Mouse (Mus musculus): Measurements from ENCODE around the gene Prom1. TPM values are rescaled to one million over a fixed set of nuclear protein-coding genes. Genes with fewer than 3 reads are reported as not detected.
A peak's percentile ranks its signal among the peaks of the same experiment; 100 is the strongest.

Prom1 gene
- polyA plus RNA-seq, 1 experiment, result 23.0 TPM

DNA sequence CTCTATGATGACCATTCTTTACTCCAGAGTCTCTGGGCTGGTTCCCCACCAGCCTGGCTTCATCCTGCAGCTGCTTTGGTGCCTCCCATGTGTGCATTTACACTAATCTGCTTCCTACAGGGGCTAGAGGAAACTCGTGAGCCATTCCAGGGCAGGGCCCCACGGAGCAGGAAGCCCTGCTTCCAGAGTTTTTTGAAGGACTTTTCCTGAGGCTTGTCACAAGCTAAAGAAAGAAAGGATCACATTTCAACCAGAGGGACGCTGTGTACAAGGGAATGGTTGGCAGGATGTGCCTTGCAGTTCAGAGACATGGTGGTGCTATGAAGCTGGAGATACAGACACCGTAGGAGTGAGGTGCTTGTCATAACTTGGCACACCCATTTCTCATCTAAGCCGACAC, 14.8 kb downstream of the Prom1 start:
- DNase-seq (ENCODE audit: low read depth, low spot score), result no peak
- WGBS, result 49% methylated on average over 5 of the region's 5 CpGs

DNA sequence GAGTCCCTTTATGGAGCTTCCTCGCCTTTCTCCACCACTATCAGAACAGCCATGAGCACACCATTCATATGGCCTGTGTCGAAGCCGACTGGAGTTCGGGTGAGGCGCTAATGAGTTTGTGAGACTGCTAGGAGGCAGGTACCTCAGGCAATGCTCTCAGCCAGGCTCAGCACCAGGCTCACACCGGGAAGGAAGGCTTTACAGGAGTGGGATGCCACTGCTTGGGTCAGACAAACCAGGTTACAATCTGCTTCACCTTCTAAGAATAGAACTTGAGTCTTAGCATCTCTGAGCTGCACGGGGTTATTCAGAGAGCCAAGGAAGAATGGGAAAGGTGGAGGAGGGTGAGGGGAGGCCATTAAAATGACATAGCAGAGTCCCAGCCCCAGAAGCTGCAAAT, 16.0 kb downstream of the Prom1 start:
- no peak for DNase-seq (ENCODE audit: low read depth, low spot score)
- 88% methylated on average over 7 of the region's 7 CpGs for WGBS

DNA sequence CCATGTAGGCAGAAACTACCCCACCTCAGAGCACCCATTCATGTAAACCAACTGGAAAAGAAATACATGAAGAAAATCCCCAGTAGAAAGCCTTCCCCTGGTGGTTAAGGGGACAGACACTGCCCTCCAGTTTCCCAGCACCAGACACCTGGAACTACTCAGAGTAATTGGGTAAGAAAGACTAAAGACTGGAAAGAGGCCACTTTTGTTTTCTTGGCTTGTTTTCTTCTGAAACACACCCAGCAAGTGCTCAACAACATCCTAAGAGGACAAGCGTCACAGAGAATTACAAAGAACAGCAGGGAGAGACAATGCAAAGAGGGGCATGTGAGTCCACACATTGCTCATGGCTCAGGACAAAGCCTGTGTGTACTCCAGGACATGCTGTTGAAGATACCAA, 20.7 kb downstream of the Prom1 start:
- no peak for DNase-seq (ENCODE audit: low read depth, low spot score)
- 72% methylated on average over 1 of the region's 1 CpGs for WGBS

- no peak for DNase-seq (ENCODE audit: low read depth, low spot score)
- WGBS, result 75% methylated on average over 8 of the region's 8 CpGs
Observed at GRCm38 (mm10) chr5:44080276-44081054, 21.4 kb downstream of the Prom1 start.

DNA sequence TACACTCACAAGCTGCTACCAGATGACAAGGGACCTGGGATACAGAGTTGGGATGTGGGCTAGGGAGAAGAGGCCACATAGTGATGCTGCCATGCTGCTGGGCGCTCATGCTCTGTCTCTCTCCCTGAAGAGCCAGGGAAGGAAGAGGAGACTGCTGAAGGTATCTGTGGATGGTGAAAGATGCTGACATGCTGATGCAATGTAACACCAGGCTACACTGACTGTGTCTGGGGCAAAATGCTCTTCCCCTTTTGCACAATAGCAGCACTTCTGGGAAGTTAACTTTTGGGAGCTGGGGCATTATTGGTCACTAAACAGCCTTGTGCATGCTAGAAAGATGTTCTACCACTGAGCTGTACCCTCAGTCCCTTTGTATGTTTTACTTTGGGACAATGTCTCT, 26.4 kb downstream of the Prom1 start:
- WGBS, result 100% methylated on average over 1 of the region's 1 CpGs
- no peak for DNase-seq (ENCODE audit: low read depth, low spot score)

GRCm38 (mm10) chr5:44073634-44074033, 28.2 kb downstream of the Prom1 start:
- 76% methylated on average over 3 of the region's 3 CpGs for WGBS
- no peak for DNase-seq (ENCODE audit: low read depth, low spot score)

DNA sequence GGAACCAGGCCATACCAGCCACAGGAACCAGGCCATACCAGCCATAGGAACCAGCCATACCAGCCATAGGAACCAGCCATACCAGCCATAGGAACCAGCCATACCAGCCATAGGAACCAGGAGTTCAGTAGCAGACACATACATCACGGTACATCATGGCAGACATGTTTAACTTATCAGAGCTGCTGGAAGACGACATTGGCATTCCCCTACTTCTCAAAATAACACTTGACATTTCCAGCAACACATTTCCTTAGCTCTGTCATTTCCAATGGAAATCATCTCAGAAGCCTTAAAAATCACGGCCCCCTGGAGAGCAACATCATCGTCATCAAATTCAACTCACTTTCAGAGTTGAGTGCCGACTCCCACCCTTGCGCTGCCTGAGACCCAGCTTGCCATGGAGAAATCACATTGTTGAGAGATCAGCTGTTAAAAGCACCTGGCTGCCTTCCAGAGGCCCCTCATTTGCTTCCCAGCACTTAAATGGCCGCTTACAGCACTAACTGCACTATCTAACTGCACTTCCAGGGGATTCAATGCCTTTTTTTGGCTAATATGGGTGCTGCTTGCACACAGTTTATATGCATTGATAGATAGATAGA, 31.2 kb downstream of the Prom1 start:
- DNase-seq (ENCODE audit: low read depth, low spot score), result no peak
- WGBS, result 94% methylated on average over 7 of the region's 7 CpGs

- no peak for DNase-seq (ENCODE audit: low read depth, low spot score)
- 96% methylated on average over 3 of the region's 3 CpGs for WGBS
Observed at GRCm38 (mm10) chr5:44058258-44058657, 43.6 kb downstream of the Prom1 start.

DNA sequence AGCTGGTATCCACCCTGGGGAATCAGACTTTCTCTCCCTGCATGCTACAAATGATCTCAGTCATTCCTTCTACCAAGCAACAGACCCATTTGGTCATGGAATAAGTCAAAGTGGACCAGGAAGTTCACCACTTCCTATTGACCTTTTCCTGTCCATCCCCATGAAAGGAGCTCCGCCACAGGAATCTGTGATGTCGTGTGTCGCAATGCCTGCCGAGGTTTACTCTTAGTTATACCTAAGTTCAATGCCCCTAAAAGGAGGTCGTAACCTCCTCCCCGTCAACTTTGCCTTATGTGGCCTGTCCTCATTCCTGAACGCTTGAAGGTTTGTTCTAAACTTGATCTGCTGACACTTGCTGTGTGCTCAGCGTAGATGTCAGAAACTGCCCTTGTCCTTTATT, 51.6 kb downstream of the Prom1 start:
- no peak for DNase-seq (ENCODE audit: low read depth, low spot score)
- WGBS, result 68% methylated on average over 8 of the region's 8 CpGs

- WGBS, result 57% methylated on average over 6 of the region's 6 CpGs
Observed at GRCm38 (mm10) chr5:44049395-44049976, 52.3 kb downstream of the Prom1 start.

GRCm38 (mm10) chr5:44048568-44049363, 53.1 kb downstream of the Prom1 start:
- peak; percentile 18 for DNase-seq (ENCODE audit: low read depth, low spot score)
- 48% methylated on average over 5 of the region's 5 CpGs for whole genome bisulfite sequencing

More at GRCm38 (mm10) chr5:44049395-44049976, 52.3 kb downstream of the Prom1 start:
- DNase-seq (ENCODE audit: low read depth, low spot score), result no peak

GRCm38 (mm10) chr5:44041725-44042124, 60.1 kb downstream of the Prom1 start:
- no peak for DNase-seq (ENCODE audit: low read depth, low spot score)
- WGBS, result 50% methylated on average over 1 of the region's 1 CpGs

- no peak for DNase-seq (ENCODE audit: low read depth, low spot score)
- 91% methylated on average over 3 of the region's 3 CpGs for WGBS
Observed at GRCm38 (mm10) chr5:44041056-44041455, 60.8 kb downstream of the Prom1 start.

GRCm38 (mm10) chr5:43998295-43998989, 103.4 kb downstream of the Prom1 start:
- peak; percentile 87 for DNase-seq (ENCODE audit: low read depth, low spot score)
- 39% methylated on average over 9 of the region's 9 CpGs for WGBS

DNA sequence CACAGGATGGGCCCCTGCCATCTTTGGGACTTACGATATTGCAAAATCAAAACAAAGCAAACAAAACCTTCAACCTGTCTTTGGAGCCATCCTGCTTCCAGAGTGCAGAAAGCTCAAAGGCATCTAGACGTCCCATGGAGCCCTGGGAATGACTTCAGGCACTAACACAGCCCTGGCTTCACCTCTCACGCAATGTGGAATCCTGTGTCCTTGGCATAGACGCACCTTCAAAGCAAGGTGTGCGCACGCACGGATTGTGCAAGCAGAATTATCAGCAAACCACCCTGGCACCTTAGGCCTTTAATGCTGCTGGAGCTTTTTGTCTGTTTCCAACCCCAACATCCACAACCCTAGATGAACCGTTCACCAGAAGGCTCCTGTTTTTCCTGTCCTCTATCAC, 104.2 kb downstream of the Prom1 start:
- no peak for DNase-seq (ENCODE audit: low read depth, low spot score)
- WGBS, result 32% methylated on average over 8 of the region's 8 CpGs

- DNase-seq (ENCODE audit: low read depth, low spot score), result no peak
- WGBS, result 84% methylated on average over 4 of the region's 4 CpGs
Observed at GRCm38 (mm10) chr5:43996162-43996561, 105.7 kb downstream of the Prom1 start.

DNA sequence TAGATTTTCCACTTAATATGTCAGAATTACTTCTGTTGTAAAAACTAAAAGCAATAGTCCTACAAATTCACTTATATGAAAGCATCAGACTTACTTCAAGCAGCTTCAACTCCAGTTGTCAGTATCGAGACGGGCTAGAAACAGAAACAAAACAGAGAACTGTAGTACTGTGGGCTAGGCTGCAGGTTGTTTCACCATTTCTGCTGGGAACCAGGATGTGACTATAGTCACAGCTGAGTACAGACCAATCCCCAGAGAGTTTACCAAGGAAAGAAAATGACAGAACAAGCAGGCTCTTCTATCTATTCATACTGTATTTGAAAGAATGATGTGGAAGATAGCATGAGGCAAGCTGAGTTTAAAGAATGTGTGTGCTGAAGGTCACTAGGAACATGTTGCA, 106.9 kb downstream of the Prom1 start:
- 84% methylated on average over 2 of the region's 2 CpGs for WGBS
- no peak for DNase-seq (ENCODE audit: low read depth, low spot score)

DNA sequence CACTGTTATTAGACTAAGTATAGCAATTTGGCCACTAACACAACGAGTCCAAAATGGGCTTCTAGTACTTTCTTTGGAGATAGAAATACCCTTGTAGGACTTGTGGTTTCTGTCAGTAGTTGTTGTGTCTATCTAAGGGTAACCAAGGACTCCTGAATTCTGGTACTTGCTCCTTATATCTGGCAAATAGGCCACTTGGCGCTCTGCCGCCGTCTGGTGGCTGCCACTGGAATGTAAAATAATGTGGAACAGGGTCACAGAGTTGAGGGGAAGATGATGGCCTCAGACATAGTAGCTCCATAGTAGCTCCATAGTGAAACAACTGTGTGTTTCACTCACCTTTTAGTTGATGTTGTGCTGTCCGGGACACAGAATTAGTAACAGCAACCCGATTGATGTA, 111.5 kb downstream of the Prom1 start:
- 53% methylated on average over 6 of the region's 6 CpGs for WGBS
- no peak for DNase-seq (ENCODE audit: low read depth, low spot score)

DNA sequence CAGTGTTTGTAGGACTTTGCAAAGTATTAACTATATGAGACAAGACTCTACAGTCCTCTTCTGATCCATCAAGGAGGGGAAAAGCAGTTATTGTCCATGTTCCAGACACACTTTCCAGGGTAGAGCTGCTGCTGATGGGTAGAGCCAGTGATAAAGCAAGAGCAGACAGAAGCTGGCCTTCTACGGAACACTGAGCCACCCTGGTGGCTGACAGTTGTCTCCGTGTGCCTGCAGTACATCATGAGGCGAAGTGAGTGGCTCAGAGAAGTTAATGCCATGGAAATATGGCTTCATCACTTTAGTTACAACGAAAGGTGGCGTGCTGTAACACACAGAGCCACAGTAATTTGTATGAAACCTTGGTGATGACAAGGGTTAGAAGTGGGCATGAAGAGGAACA, 112.8 kb downstream of the Prom1 start:
- WGBS, result 36% methylated on average over 5 of the region's 5 CpGs
- DNase-seq (ENCODE audit: low read depth, low spot score), result no peak

- no peak for DNase-seq (ENCODE audit: low read depth, low spot score)
Observed at GRCm38 (mm10) chr5:43986212-43986611, 115.6 kb downstream of the Prom1 start.
